Mouse (Mus musculus) MEL (cell line): ENCODE measurements around the gene Maml3. TPM values are rescaled to one million over a fixed set of nuclear protein-coding genes. Genes with fewer than 3 reads are reported as not detected.

Experiments used
- DNase-seq: peaks from one replicate; pipeline ENCODE4 v3.0.0; 2011; ENCODE audit warnings: low read depth, low spot score
- H3K27ac ChIP-seq: 2 replicates; pipeline ENCODE4 v1.5.1; 2012; ENCODE audit warnings: low read depth, mild to moderate bottlenecking, control low read depth, low read length, moderate library complexity; ENCODE audit not compliant: control insufficient read depth
- H3K27me3 ChIP-seq, 2 experiments: fragments of 150-350 bp in 1 of 2; sonication (generic) in 1 of 2; 2 replicates each; pipeline ENCODE4 v1.6.1; 2012; ENCODE audit warnings: low read length in 2 of 2, mild to moderate bottlenecking in 2 of 2, improper control_type of control experiment in 1 of 2, moderate library complexity in 1 of 2; ENCODE audit not compliant: insufficient read depth in 2 of 2, control insufficient read depth in 1 of 2
- H3K36me3 ChIP-seq, 2 experiments: 2 replicates each; pipeline ENCODE4 v1.6.1; 2012 to 2014; ENCODE audit warnings: low read length in 2 of 2, improper control_type of control experiment in 1 of 2, inconsistent platforms in 1 of 2, mild to moderate bottlenecking in 1 of 2; ENCODE audit not compliant: insufficient read depth in 2 of 2, control insufficient read depth in 1 of 2
- H3K4me1 ChIP-seq, 2 experiments: fragments of 150-350 bp in 1 of 2; sonication (generic) in 1 of 2; 2 replicates each; pipeline ENCODE4 v1.6.1; 2012; ENCODE audit warnings: low read length in 2 of 2, improper control_type of control experiment in 1 of 2, mild to moderate bottlenecking in 1 of 2; ENCODE audit not compliant: insufficient read depth in 2 of 2, control insufficient read depth in 1 of 2
- H3K4me3 ChIP-seq, 2 experiments: fragments of 150-350 bp in 1 of 2; sonication (generic) in 1 of 2; 2 replicates each; pipeline ENCODE4 v1.5.1; 2012; ENCODE audit warnings: low read depth in 2 of 2, low read length in 2 of 2, mild to moderate bottlenecking in 2 of 2, moderate library complexity in 2 of 2, control low read depth in 1 of 2, improper control_type of control experiment in 1 of 2; ENCODE audit not compliant: control insufficient read depth in 1 of 2, insufficient read depth in 1 of 2
- H3K79me2 ChIP-seq: 2 replicates; pipeline ENCODE4 v1.6.1; 2012; ENCODE audit warnings: mild to moderate bottlenecking, low read length, moderate library complexity; ENCODE audit not compliant: control insufficient read depth, poor library complexity, insufficient read depth
- H3K9ac ChIP-seq: 2 replicates; pipeline ENCODE4 v1.6.1; 2012; ENCODE audit warnings: low read depth, mild to moderate bottlenecking, control low read depth, low read length, moderate library complexity; ENCODE audit not compliant: control insufficient read depth, poor library complexity, severe bottlenecking
- H3K9me3 ChIP-seq: fragments of 150-350 bp; sonication (generic); replicated peaks from 2 replicates; pipeline ENCODE4 v1.6.1; 2012; ENCODE audit warnings: mild to moderate bottlenecking, low read length, improper control_type of control experiment, moderate library complexity; ENCODE audit not compliant: insufficient read depth
- BHLHE40 ChIP-seq: IDR thresholded peaks from 2 replicates; pipeline ENCODE4 v1.6.1; 2012; ENCODE audit warnings: low read depth, mild to moderate bottlenecking, inconsistent platforms, low read length, improper control_type of control experiment, borderline replicate concordance
- ELF1 ChIP-seq: IDR thresholded peaks from 2 replicates; pipeline ENCODE4 v1.6.1; 2014; ENCODE audit warnings: low read depth, mild to moderate bottlenecking, inconsistent platforms, low read length, improper control_type of control experiment, moderate library complexity
- ETS1 ChIP-seq: IDR thresholded peaks from 2 replicates; pipeline ENCODE4 v1.6.1; 2012; ENCODE audit warnings: low read depth, mild to moderate bottlenecking, inconsistent platforms, low read length, improper control_type of control experiment, moderate library complexity
- JUND ChIP-seq: IDR thresholded peaks from 2 replicates; pipeline ENCODE4 v1.6.1; 2011; ENCODE audit warnings: low read depth, mild to moderate bottlenecking, improper control_type of control experiment, low read length
- MAFK ChIP-seq: IDR thresholded peaks from 2 replicates; pipeline ENCODE4 v1.6.1; 2011; ENCODE audit warnings: low read depth, mild to moderate bottlenecking, low read length, improper control_type of control experiment, borderline replicate concordance
- MAX ChIP-seq: IDR thresholded peaks from 2 replicates; pipeline ENCODE4 v1.6.1; 2011; ENCODE audit warnings: low read length, improper control_type of control experiment
- NELFE ChIP-seq: IDR thresholded peaks from 2 replicates; pipeline ENCODE4 v1.6.1; 2011; ENCODE audit warnings: low read depth, low read length, improper control_type of control experiment
- NRF1 ChIP-seq: IDR thresholded peaks from 2 replicates; pipeline ENCODE4 v1.6.1; 2014; ENCODE audit warnings: low read depth, mild to moderate bottlenecking, inconsistent platforms, low read length, improper control_type of control experiment, moderate library complexity; ENCODE audit not compliant: poor library complexity, insufficient read depth, severe bottlenecking
- POLR2AphosphoS2 ChIP-seq: IDR thresholded peaks from 2 replicates; pipeline ENCODE4 v1.6.1; 2011; ENCODE audit warnings: low read length, improper control_type of control experiment
- RAD21 ChIP-seq: IDR thresholded peaks from 2 replicates; pipeline ENCODE4 v1.6.1; 2011; ENCODE audit warnings: mild to moderate bottlenecking, low read depth, low read length, improper control_type of control experiment
- SIN3A ChIP-seq: IDR thresholded peaks from 2 replicates; pipeline ENCODE4 v1.6.1; 2012; ENCODE audit warnings: low read length, improper control_type of control experiment, inconsistent platforms
- SMC3 ChIP-seq: IDR thresholded peaks from 2 replicates; pipeline ENCODE4 v1.6.1; 2011; ENCODE audit warnings: low read depth, low read length, improper control_type of control experiment
- TCF12 ChIP-seq: IDR thresholded peaks from 2 replicates; pipeline ENCODE4 v1.6.1; 2014; ENCODE audit warnings: low read depth, mild to moderate bottlenecking, inconsistent platforms, low read length, improper control_type of control experiment, moderate library complexity
- UBTF ChIP-seq: IDR thresholded peaks from 2 replicates; pipeline ENCODE4 v1.6.1; 2012; ENCODE audit warnings: low read depth, mild to moderate bottlenecking, inconsistent platforms, low read length, improper control_type of control experiment, moderate library complexity, borderline replicate concordance; ENCODE audit not compliant: insufficient read depth
- USF1 ChIP-seq: IDR thresholded peaks from 2 replicates; pipeline ENCODE4 v1.6.1; 2014; ENCODE audit warnings: low read depth, mild to moderate bottlenecking, inconsistent platforms, low read length, improper control_type of control experiment, moderate library complexity
- ZKSCAN1 ChIP-seq: IDR thresholded peaks from 2 replicates; pipeline ENCODE4 v1.6.1; 2012; ENCODE audit warnings: low read depth, mild to moderate bottlenecking, inconsistent platforms, low read length, improper control_type of control experiment, moderate library complexity
- ZMIZ1 ChIP-seq: IDR thresholded peaks from 2 replicates; pipeline ENCODE4 v1.6.1; 2012; ENCODE audit warnings: low read depth, mild to moderate bottlenecking, inconsistent platforms, low read length, improper control_type of control experiment, moderate library complexity
- ZNF384 ChIP-seq: IDR thresholded peaks from 2 replicates; pipeline ENCODE4 v1.6.1; 2012; ENCODE audit warnings: low read depth, mild to moderate bottlenecking, inconsistent platforms, low read length, improper control_type of control experiment
- polyA plus RNA-seq, 2 experiments: library from polyadenylated mRNA; stranded (reverse) in 1 of 2; unstranded in 1 of 2; fragments of >175 nt in 1 of 2; fragments of >200 nt in 1 of 2; gene quantifications; 2 replicates each; pipeline versions ENCODE4 v1.2.1 to v1.2.4; 2012; ENCODE audit warnings: low replicate concordance in 2 of 2, low read depth in 1 of 2; ENCODE audit not compliant: insufficient read length in 2 of 2, insufficient read depth in 1 of 2, missing spikeins in 1 of 2
- total RNA-seq: library from RNA; depleted of rRNA; stranded (reverse); fragments of 300-350 nt; gene quantifications from 2 replicates; pipeline ENCODE4 v1.2.3, GENCODE M21; 2012

Gene Maml3
- total and polyA plus RNA-seq, 3 experiments, result 2.0 to 4.1 TPM; not detected in 1

DNA sequence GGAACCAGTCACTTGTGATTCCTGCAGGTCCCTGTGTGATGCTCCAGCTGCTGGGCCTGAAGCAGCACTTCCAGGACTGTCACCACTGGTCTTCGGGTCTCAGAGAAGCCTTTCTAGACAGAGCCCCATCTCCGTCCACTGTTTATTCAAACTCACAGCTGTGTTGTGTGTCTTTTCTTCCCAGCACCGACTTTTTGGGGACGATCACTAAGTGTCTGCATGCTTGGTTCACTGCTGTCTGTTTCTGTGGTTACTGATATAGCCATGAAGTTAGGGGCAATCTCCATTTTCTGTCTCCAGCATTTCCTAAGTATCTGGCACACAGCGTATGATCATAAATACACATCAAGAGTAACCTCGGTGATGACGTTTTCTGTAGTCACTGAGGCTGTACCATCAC, 313.3 kb downstream of the Maml3 start (continued):
- TF ChIP-seq JUND, result no peak
- no peak for TF ChIP-seq TCF12
- TF ChIP-seq POLR2AphosphoS2, result no peak
- TF ChIP-seq, all 39 proteins: peak for 0

DNA sequence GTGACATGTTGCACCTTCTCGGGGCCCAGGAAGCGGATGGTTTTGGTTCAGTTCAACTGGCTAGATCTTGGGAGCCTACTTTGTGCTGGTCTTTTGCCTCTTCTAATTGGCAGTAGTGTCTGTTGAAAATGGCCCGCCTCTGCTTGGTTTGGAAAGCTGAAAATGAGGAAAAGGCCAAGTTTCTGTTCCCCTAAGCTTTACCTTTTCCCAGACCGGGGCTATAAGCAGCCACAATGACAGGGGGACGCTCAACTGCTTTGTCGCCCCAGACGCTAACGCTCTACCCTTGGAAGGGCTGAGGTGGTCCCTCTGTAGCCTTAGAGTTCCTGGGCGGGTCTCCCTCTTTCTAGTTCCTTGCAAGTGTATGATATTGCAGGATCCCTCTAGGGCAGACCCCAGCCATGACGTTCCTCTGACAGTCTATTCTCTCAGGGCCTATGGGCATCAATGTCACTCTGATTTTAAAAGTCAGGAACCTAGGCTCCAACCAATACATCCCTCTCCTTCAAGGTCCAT, 315.4 kb downstream of the Maml3 start:
- Histone ChIP-seq H3K79me2 (no peaks in the 10 kb centered on the region), H3K4me1 (peaks cover 0 to 6% of the 10 kb centered on the region in 2 experiments; a peak in 1 of 4 replicates), H3K36me3 (peaks cover 0 to 2% of the 10 kb centered on the region in 2 experiments; a peak in 1 of 4 replicates), H3K27ac (no peak overlapping the region), H3K27me3 (no peaks in the 10 kb centered on the region), H3K9me3 (no peaks in the 10 kb centered on the region), H3K4me3 (no peak overlapping the region), H3K9ac (no peak overlapping the region)
- TF ChIP-seq NRF1 (no peak), BHLHE40 (no peak), MAX (no peak), ETS1 (no peak), ZKSCAN1 (no peak), SIN3A (no peak), ZMIZ1 (no peak), UBTF (no peak), RAD21 (no peak), USF1 (no peak), ELF1 (no peak), MAFK (no peak), SMC3 (no peak), NELFE (no peak), ZNF384 (no peak)
- DNase-seq, result no peak
